Mouse (Mus musculus) T-helper 1 cell (primary cell): Measurements from ENCODE around the gene Fsd2.

Experiments
- in situ Hi-C: fragments of 300-600 bp; cut with MboI, MseI; formaldehyde crosslinking; loops from one replicate; pipeline ENCODE4 v1.15.1; 2025; ENCODE audit warnings: high pct_unique_total_duplicates

Gene Fsd2

GRCm38 (mm10) chr7:81572610-81573268, 6.0 kb upstream of the Fsd2 start:
- in situ Hi-C loops: no loop called here

- in situ Hi-C loops: no loop called here
These were observed 5.2 kb upstream of the Fsd2 start for GRCm38 (mm10) chr7:81571941-81572441.

GRCm38 (mm10) chr7:81571108-81571940, 4.6 kb upstream of the Fsd2 start, which contains the start of gene Whamm:
Gene Whamm, plus strand, starts transcription at chr7:81571266.
- in situ Hi-C loops: no loop called here

GRCm38 (mm10) chr7:81570752-81571107, 4.0 kb upstream of the Fsd2 start:
- in situ Hi-C loops: no loop called here

GRCm38 (mm10) chr7:81570271-81570670, 3.5 kb upstream of the Fsd2 start:
- in situ Hi-C loops: no loop called here

GRCm38 (mm10) chr7:81569851-81570250, 3.1 kb upstream of the Fsd2 start:
- in situ Hi-C loops: no loop called here

- in situ Hi-C loops: no loop called here
These were observed 652 bp upstream of the Fsd2 start for GRCm38 (mm10) chr7:81567396-81567795.

GRCm38 (mm10) chr7:81566332-81566731, 412 bp downstream of the Fsd2 start:
- in situ Hi-C loops: no loop called here

- in situ Hi-C loops: no loop called here
These were observed 1.2 kb downstream of the Fsd2 start for GRCm38 (mm10) chr7:81565381-81566055.

- in situ Hi-C loops: no loop called here
These were observed 2.0 kb downstream of the Fsd2 start for GRCm38 (mm10) chr7:81564766-81565165.

- in situ Hi-C loops: no loop called here
These were observed 3.2 kb downstream of the Fsd2 start for GRCm38 (mm10) chr7:81563506-81564015.

GRCm38 (mm10) chr7:81561211-81561610, 5.5 kb downstream of the Fsd2 start:
- in situ Hi-C loops: no loop called here

GRCm38 (mm10) chr7:81560101-81561049, 6.4 kb downstream of the Fsd2 start:
- in situ Hi-C loops: no loop called here

- in situ Hi-C loops: no loop called here
These were observed 7.3 kb downstream of the Fsd2 start for GRCm38 (mm10) chr7:81559231-81559980.

GRCm38 (mm10) chr7:81557985-81558360, 8.8 kb downstream of the Fsd2 start:
- in situ Hi-C loops: no loop called here

- in situ Hi-C loops: no loop called here
These were observed 9.3 kb downstream of the Fsd2 start for GRCm38 (mm10) chr7:81557252-81557984.

GRCm38 (mm10) chr7:81556839-81557238, 9.9 kb downstream of the Fsd2 start:
- in situ Hi-C loops: no loop called here

- in situ Hi-C loops: loop anchor here (5.0 kb wide), 1 partner anchor 78 kb away; no protein-coding TSS in a partner anchor
These were observed 12.4 kb downstream of the Fsd2 start for GRCm38 (mm10) chr7:81554369-81554768.

GRCm38 (mm10) chr7:81553589-81553988, 13.2 kb downstream of the Fsd2 start:
- in situ Hi-C loops: loop anchor here (5.0 kb wide), 1 partner anchor 79 kb away; no protein-coding TSS in a partner anchor
